Mouse (Mus musculus) embryonic facial prominence, embryonic 14.5 days (tissue): ENCODE measurements at regions not wholly inside any gene's neighbourhood (a gene's known extent, or its start where the extent isn't known, plus 50 kb on each side); places are given as distances from the start of the nearest gene placed in this dataset.

ENCODE experiments used
- ATAC-seq: fragments of 200-750 bp; cut with Nextera tagmentation; 2 replicates; pipeline ENCODE4 v1.8.0; 2017; ENCODE audit warnings: low read depth, moderate number of reproducible peaks, moderate TSS enrichment
- DNase-seq: peaks from one replicate; pipeline ENCODE4 v3.0.0-alpha.2; 2015; ENCODE audit warnings: low spot score
- H3K27ac ChIP-seq: fragments of 300-500 bp; sonication (generic); replicated peaks from 2 replicates; pipeline ENCODE4 v1.5.1; 2014; ENCODE audit warnings: low read depth, mild to moderate bottlenecking, low read length, moderate library complexity
- H3K27me3 ChIP-seq: fragments of 300-500 bp; sonication (generic); replicated peaks from 2 replicates; pipeline ENCODE4 v1.6.1; 2014; ENCODE audit warnings: low read length; ENCODE audit not compliant: control insufficient read depth, insufficient read depth
- H3K36me3 ChIP-seq: fragments of 300-500 bp; sonication (generic); 2 replicates; pipeline ENCODE4 v1.6.1; 2014; ENCODE audit warnings: low read length, mixed read lengths; ENCODE audit not compliant: control insufficient read depth, insufficient read depth
- H3K4me1 ChIP-seq: fragments of 300-500 bp; sonication (generic); 2 replicates; pipeline ENCODE4 v1.6.1; 2014; ENCODE audit warnings: antibody characterized with exemption, low read length; ENCODE audit not compliant: control insufficient read depth, insufficient read depth
- H3K4me2 ChIP-seq: fragments of 300-500 bp; sonication (generic); 2 replicates; pipeline ENCODE4 v1.6.1; 2014; ENCODE audit warnings: low read depth, mild to moderate bottlenecking, low read length, moderate library complexity, mixed read lengths
- H3K4me3 ChIP-seq: fragments of 300-500 bp; sonication (generic); 2 replicates; pipeline ENCODE4 v1.5.1; 2014; ENCODE audit warnings: low read depth, mild to moderate bottlenecking, low read length
- H3K9ac ChIP-seq: fragments of 300-500 bp; sonication (generic); 2 replicates; pipeline ENCODE4 v1.6.1; 2014; ENCODE audit warnings: low read depth, mild to moderate bottlenecking, low read length, moderate library complexity, mixed read lengths
- H3K9me3 ChIP-seq: fragments of 300-500 bp; sonication (generic); 2 replicates; pipeline ENCODE4 v1.6.1; 2016; ENCODE audit warnings: low read length; ENCODE audit not compliant: control insufficient read depth
- WGBS: fragments of 180-500 bp; shearing (Covaris S2); extraction: QIAGEN DNeasy Blood & Tissue Kit; methylation state at CpG from one replicate; pipeline ENCODE4 v1.1.7; 2014; 5-methylcytosine and 5-hydroxymethylcytosine counted together

DNA sequence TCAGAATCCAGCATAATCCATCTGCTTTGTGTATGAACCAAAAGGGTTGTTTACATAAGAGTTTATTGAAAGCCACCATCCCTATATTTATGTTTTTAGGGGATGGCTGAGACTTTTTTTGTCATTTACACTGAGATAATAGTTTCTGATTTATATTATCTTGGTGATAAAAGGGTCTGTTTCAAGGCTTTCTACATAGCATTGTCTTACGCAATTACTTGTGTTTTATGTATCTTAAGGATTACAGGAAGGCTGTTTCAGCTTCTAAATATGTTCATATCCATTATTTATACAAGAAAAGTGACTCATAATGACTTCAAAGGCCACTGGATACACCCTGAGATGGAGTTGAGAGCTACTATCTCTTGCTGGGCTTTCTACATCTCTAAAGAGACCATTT is 399.3 kb upstream of the Akr1e1 start:
- Histone ChIP-seq H3K4me3 (no peak overlapping the region), H3K27ac (no peak overlapping the region), H3K4me1 (no peaks in the 10 kb centered on the region), H3K4me2 (no peak overlapping the region), H3K9me3 (no peaks in the 10 kb centered on the region), H3K36me3 (no peaks in the 10 kb centered on the region), H3K9ac (no peak overlapping the region), H3K27me3 (no peaks in the 10 kb centered on the region)
- WGBS, result 89% methylated on average over 1 of the region's 1 CpGs
- ATAC-seq, result no peak
- DNase-seq, result no peak

DNA sequence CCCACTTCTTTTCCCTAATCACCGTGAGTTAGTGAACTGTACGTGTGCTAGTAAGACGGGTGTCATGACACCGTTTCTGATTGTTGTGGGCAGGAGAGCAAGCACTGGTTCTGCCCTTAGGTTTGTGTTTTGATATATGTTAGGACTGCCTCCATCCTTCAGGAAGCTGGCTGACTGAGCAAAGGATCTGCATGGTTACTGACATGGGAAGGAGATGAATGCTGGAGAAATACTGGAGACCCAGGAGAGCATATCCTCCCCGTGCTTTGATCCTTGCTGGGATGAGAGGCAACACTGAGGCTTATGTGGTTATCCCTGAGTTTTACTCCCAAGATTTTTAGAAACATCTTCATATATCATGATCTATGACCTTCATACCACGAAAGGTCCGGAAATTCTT is 413.5 kb upstream of the Akr1e1 start:
- Histone ChIP-seq H3K27me3 (no peaks in the 10 kb centered on the region), H3K27ac (no peak overlapping the region), H3K9ac (no peak overlapping the region), H3K4me2 (no peak overlapping the region), H3K9me3 (no peaks in the 10 kb centered on the region), H3K4me3 (no peak overlapping the region), H3K4me1 (no peaks in the 10 kb centered on the region), H3K36me3 (no peaks in the 10 kb centered on the region)
- 86% methylated on average over 7 of the region's 7 CpGs for WGBS
- DNase-seq (no peak), ATAC-seq (no peak)

DNA sequence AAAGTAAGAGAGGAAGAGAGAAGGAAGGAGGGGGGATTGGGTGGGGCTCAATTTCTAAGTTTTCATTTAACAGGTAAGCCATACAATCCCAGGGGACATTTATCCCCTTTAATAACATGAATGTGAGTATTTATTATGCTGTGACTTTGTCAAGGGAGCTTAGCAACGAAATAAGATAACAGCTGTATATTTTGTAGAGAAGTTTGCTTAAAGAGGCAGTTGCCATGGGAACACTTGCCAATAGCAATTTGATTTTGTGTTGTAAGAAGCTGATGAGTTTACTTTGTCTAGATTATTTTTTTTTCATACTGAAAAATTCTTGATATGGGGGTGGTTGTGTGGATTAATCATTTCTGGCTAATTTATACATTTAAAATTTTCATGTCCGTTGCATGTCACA is 450.9 kb upstream of the Akr1e1 start:
- Histone ChIP-seq H3K27me3 (no peaks in the 10 kb centered on the region), H3K4me3 (no peak overlapping the region), H3K4me1 (no peaks in the 10 kb centered on the region), H3K9me3 (no peaks in the 10 kb centered on the region), H3K27ac (no peak overlapping the region), H3K4me2 (no peak overlapping the region), H3K9ac (no peak overlapping the region), H3K36me3 (no peaks in the 10 kb centered on the region)
- ATAC-seq (no peak), DNase-seq (peak; percentile 11)
- WGBS, result 62% methylated on average over 2 of the region's 2 CpGs

DNA sequence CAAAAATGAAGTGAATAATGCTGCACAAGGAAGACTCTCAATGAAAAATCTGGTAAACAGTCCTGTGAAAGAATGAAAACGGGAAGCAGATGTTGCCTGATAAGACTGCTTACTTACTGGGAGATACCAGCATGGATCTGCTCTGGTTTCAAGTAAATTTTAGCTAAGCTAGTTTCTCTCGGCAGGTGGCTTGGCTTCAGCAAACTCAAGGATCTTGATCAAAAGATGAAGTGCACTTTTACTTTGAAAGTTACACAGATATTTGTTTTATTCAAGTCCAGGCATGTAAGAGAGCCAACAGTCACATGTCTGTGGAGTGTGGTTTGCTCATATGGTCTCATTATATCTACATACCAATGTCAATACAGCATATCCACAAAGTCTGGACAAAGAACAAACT is 451.5 kb upstream of the Akr1e1 start:
- Histone ChIP-seq H3K27me3 (no peaks in the 10 kb centered on the region), H3K4me2 (no peak overlapping the region), H3K4me1 (no peaks in the 10 kb centered on the region), H3K27ac (no peak overlapping the region), H3K9ac (no peak overlapping the region), H3K9me3 (no peaks in the 10 kb centered on the region), H3K4me3 (no peak overlapping the region), H3K36me3 (no peaks in the 10 kb centered on the region)
- ATAC-seq (no peak), DNase-seq (peak; percentile 63)
- WGBS, result 15% methylated on average over 2 of the region's 2 CpGs

DNA sequence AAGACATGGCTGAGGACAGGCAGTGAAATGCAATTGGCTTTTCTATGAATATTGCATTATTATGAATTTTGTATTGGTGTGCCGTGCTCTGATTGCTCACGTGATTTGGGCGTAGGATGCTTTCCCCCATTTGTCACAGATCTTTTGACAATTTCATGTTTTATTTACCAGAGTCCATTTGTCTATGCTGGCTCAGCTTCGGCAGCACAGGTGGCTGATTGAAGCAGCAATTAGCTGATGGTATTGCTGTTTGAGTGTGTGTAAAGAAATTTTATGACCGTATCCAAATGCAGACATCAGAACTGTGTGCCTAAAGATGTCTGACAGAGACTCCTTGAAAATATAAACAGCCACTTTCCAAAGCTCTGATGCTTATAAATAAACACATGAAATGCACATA is 498.5 kb upstream of the Akr1e1 start:
- Histone ChIP-seq H3K4me3 (no peak overlapping the region), H3K27ac (no peak overlapping the region), H3K4me1 (no peaks in the 10 kb centered on the region), H3K27me3 (no peaks in the 10 kb centered on the region), H3K9ac (no peak overlapping the region), H3K9me3 (no peaks in the 10 kb centered on the region), H3K36me3 (no peaks in the 10 kb centered on the region), H3K4me2 (no peak overlapping the region)
- DNase-seq (no peak), ATAC-seq (no peak)
- 73% methylated on average over 5 of the region's 5 CpGs for WGBS

DNA sequence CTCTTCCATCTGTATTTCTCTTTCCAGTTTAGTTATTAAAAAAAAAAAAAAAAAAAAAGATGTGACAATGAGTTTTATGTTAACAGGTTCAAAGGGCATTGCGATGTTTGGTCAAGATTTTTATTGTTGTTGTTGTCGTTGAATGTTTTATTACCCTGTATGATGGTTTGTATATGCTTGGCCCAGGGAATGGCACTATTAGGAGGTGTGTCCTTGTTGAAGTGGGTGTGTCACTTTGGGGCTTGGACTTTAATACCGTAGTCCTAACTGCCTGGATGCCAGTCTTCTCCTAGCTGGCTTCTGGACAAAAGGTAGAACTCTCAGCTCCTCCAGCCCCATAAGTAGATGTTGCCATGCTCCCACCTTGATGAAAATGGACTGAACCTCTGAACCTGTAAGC is 545.9 kb upstream of the Akr1e1 start:
- 91% methylated on average over 3 of the region's 3 CpGs for WGBS
- Histone ChIP-seq H3K4me1 (no peaks in the 10 kb centered on the region), H3K36me3 (no peaks in the 10 kb centered on the region), H3K4me2 (no peak overlapping the region), H3K4me3 (no peak overlapping the region), H3K9ac (no peak overlapping the region), H3K27ac (no peak overlapping the region), H3K27me3 (no peaks in the 10 kb centered on the region), H3K9me3 (no peaks in the 10 kb centered on the region)
- DNase-seq, result no peak
- ATAC-seq, result no peak

DNA sequence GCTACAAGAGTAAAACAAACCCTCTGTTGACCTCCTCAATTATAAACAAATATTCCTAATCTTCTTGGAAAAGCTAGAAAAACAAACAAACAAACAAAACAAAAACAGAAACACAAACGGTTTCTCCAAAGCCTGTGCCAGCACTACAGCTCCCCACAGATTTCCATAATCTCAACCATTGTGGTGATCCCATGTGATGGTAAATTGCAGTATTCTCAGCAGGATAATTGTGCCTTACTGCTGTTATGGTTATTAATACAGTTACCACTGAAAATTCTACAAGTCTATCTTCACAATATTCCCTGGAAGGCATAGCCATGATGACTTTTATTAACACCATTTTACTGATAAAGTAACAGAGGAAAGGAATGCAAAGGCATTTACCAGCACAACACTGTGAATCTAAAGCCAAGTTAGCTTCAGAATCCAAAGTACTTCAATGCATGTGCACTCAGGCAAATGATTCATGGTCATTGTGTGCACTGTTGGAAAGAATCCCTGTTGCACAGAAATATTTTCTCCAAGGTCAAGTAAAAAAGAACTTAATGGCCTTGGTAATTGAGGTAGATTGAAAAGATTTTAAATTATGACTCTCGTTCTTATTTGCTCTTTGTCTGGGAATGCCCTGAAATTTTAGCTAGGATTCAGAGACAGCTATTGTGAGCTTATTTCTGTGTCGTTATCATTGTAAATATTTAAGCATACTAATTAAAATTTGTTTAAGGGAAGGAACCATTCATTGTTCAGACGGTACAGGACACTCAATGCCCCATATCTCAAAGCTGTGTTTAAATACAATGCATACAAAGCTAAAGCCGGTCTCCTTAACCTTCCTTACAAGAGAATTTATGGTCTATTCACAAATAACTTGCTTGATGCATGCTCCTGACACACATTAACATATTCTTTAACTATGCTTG is 551.1 kb upstream of the Akr1e1 start:
- ATAC-seq (no peak), DNase-seq (peak; percentile 11)
- Histone ChIP-seq H3K36me3 (no peaks in the 10 kb centered on the region), H3K27ac (no peak overlapping the region), H3K4me1 (no peaks in the 10 kb centered on the region), H3K4me2 (no peak overlapping the region), H3K9me3 (no peaks in the 10 kb centered on the region), H3K4me3 (no peak overlapping the region), H3K9ac (no peak overlapping the region), H3K27me3 (no peaks in the 10 kb centered on the region)
- WGBS, result 68% methylated on average over 5 of the region's 5 CpGs

DNA sequence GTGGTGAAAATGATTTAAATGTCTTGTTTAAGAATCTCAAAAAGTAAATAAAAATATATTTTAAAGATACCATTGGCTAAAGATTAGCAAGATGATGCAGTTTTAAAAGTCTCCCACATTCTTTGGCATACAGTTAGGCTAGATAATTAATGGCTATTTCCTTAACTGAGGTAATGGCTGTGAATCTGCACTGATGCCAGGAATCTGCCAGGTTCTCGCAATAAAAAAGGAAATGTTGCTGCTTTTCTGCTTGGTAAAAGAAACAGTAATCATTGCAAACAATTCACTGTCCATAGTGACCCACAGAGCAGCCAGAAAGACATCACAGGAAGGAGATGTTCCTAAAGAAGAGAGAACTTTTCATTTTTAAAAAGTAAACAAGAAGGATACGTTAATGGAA is 557.7 kb upstream of the Akr1e1 start:
- H3K36me3 ChIP-seq, result no peaks in the 10 kb centered on the region
- 83% methylated on average over 2 of the region's 2 CpGs for WGBS
- no peaks in the 10 kb centered on the region for H3K9me3 ChIP-seq
- no peak overlapping the region for H3K9ac ChIP-seq
- ATAC-seq (no peak), DNase-seq (no peak)
- H3K27me3 ChIP-seq, result no peaks in the 10 kb centered on the region
- no peaks in the 10 kb centered on the region for H3K4me1 ChIP-seq
- no peak overlapping the region for H3K4me3 ChIP-seq
- no peak overlapping the region for H3K27ac ChIP-seq
- no peak overlapping the region for H3K4me2 ChIP-seq

DNA sequence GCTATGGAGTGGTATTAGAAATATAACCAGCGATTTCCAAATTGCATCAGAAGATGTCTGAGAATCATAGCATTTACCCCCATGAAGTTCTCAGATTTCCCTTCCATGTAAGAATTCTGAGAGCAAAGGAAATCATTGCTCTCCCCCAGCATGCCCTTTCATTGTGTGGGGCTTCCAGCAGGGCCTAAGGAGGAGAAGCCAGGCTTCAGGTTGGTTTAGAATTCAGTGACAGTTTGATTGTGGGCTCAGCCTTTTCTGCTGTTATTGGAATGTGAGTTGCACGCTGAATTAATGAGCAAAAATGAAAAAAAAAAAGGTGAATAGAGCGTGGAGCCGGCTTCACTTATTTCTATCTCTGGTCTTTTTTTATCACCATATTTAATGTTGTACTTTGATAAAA is 570.0 kb upstream of the Akr1e1 start:
- Histone ChIP-seq H3K9ac (no peak overlapping the region), H3K4me2 (no peak overlapping the region), H3K4me3 (no peak overlapping the region), H3K4me1 (no peaks in the 10 kb centered on the region), H3K27me3 (no peaks in the 10 kb centered on the region), H3K27ac (no peak overlapping the region), H3K36me3 (no peaks in the 10 kb centered on the region), H3K9me3 (no peaks in the 10 kb centered on the region)
- no peak for DNase-seq
- 61% methylated on average over 4 of the region's 4 CpGs for WGBS
- ATAC-seq, result no peak
